Mouse (Mus musculus): ENCODE data around the gene Il25.
"Not testable (repeated sequence)": the region's sequence is repeated elsewhere in the genome, so short reads cannot be mapped to it uniquely, and the experiment has no call there.

Gene Il25

GRCm38 (mm10) chr14:54953664-54954206, 21.2 kb downstream of the Il25 start:
- no peak for DNase-seq (ENCODE audit: low read depth, low spot score)

- no peak for DNase-seq (ENCODE audit: low read depth, low spot score)
These were observed 22.0 kb downstream of the Il25 start for GRCm38 (mm10) chr14:54954474-54954873.

GRCm38 (mm10) chr14:54955481-54955880, 23.0 kb downstream of the Il25 start:
- no peak for DNase-seq (ENCODE audit: low read depth, low spot score)

- DNase-seq (ENCODE audit: low read depth, low spot score), result no peak
These were observed 24.0 kb downstream of the Il25 start for GRCm38 (mm10) chr14:54956533-54956932.

GRCm38 (mm10) chr14:54958503-54958902, 26.0 kb downstream of the Il25 start:
- DNase-seq (ENCODE audit: low read depth, low spot score), result no peak

- no peak for DNase-seq (ENCODE audit: low read depth, low spot score)
These were observed 26.7 kb downstream of the Il25 start for GRCm38 (mm10) chr14:54959197-54959596.

- DNase-seq (ENCODE audit: low read depth, low spot score), result not testable (repeated sequence)
These were observed 27.5 kb downstream of the Il25 start for GRCm38 (mm10) chr14:54959853-54960613.

GRCm38 (mm10) chr14:54960769-54961168, 28.3 kb downstream of the Il25 start:
- no peak for DNase-seq (ENCODE audit: low read depth, low spot score)

- DNase-seq (ENCODE audit: low read depth, low spot score), result no peak
These were observed 29.0 kb downstream of the Il25 start for GRCm38 (mm10) chr14:54961487-54961886.

GRCm38 (mm10) chr14:54962714-54963113, 30.2 kb downstream of the Il25 start:
- no peak for DNase-seq (ENCODE audit: low read depth, low spot score)

- DNase-seq (ENCODE audit: low read depth, low spot score), result no peak
These were observed 31.2 kb downstream of the Il25 start for GRCm38 (mm10) chr14:54963727-54964126.

GRCm38 (mm10) chr14:54965044-54965443, 32.5 kb downstream of the Il25 start:
- no peak for DNase-seq (ENCODE audit: low read depth, low spot score)

GRCm38 (mm10) chr14:54965631-54966030, 33.1 kb downstream of the Il25 start:
- no peak for DNase-seq (ENCODE audit: low read depth, low spot score)

GRCm38 (mm10) chr14:54966320-54966977, 34.0 kb downstream of the Il25 start, which contains the start of gene Myh6:
Gene Myh6 (minus strand): TSS chr14:54966927.
- DNase-seq (ENCODE audit: low read depth, low spot score), result no peak

GRCm38 (mm10) chr14:54967874-54968273, 35.4 kb downstream of the Il25 start:
- no peak for DNase-seq (ENCODE audit: low read depth, low spot score)

GRCm38 (mm10) chr14:54968344-54968743, 35.8 kb downstream of the Il25 start:
- DNase-seq (ENCODE audit: low read depth, low spot score), result no peak

- not testable (repeated sequence) for DNase-seq (ENCODE audit: low read depth, low spot score)
These were observed 40.3 kb downstream of the Il25 start for GRCm38 (mm10) chr14:54972786-54973185.

GRCm38 (mm10) chr14:54974068-54974791, 41.7 kb downstream of the Il25 start:
- no peak for DNase-seq (ENCODE audit: low read depth, low spot score)

GRCm38 (mm10) chr14:54976633-54977032, 44.1 kb downstream of the Il25 start, which contains the start of gene Gm17428:
Gene Gm17428 (plus strand): TSS chr14:54976933.
- no peak for DNase-seq (ENCODE audit: low read depth, low spot score)

- DNase-seq (ENCODE audit: low read depth, low spot score), result no peak
These were observed 46.2 kb downstream of the Il25 start for GRCm38 (mm10) chr14:54978664-54979063.

GRCm38 (mm10) chr14:54981934-54982333, 49.4 kb downstream of the Il25 start:
- no peak for DNase-seq (ENCODE audit: low read depth, low spot score)

All from forelimb bud, embryonic 11.5 days (tissue).